In the genomic region with DNA sequence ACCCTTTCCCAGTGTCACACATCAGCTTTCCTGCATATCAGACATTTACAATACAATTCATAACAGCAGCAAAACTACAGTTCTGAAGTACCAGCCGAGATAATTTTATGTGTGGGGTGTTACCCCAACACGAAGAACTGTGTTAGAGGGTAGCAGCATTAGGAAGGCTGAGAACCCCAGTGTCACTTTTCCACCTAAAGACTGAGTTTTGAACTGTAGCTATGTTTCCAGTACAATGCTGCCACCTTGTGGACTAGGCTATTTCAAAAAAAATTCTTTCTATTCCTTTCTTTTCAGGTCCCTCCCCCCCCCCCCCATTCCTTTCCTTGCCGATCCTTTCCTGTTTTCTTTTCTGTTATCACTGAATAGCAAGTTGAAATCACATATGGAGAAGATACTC, we compare ENCODE assay signal across 8 mouse cellular contexts. TPM values are rescaled to one million over a fixed set of nuclear protein-coding genes. Genes with fewer than 3 reads are reported as not detected.
DNase-seq lines count a peak whose midpoint lies in the region; ATAC-seq and TF ChIP-seq lines count a peak whose summit lies in the region.
"Had no signal": no experiment of that assay in that cellular context is flagged by ENCODE, and none has a peak within 500 bp of the region (broad histone marks: within the 10 kb centered on the region; RNA-seq: fewer than 3 reads in every experiment).

No protein-coding gene starts in this region.

- H3K4me2 ChIP-seq in stomach, postnatal 0 days (replicated peaks; ENCODE audit: low read depth), result no peak overlapping the region

- H3K4me3 ChIP-seq in stomach, postnatal 0 days (ENCODE audit: low read depth, low read length), result no peak overlapping the region

- no peak overlapping the region for H3K9ac ChIP-seq in stomach, postnatal 0 days (ENCODE audit: low read length)

- no peaks in the 10 kb centered on the region for H3K36me3 ChIP-seq in stomach, postnatal 0 days (ENCODE audit: control insufficient read depth, insufficient read depth, low read length)

- H3K9me3 ChIP-seq in stomach, postnatal 0 days (ENCODE audit: control insufficient read depth, low read length), result no peaks in the 10 kb centered on the region

- 24% methylated on average over 3 of the region's 3 CpGs for WGBS in stomach, postnatal 0 days

- DNase-seq in kidney, adult 8-10 months, result peak; percentile 14 to 50
- DNase-seq in kidney, adult 18-20 months, result no peak
- peak; percentile 12 to 18 for DNase-seq in B cell, adult 2 months
- DNase-seq in CD8-positive naive resting alpha-beta T cell, adult 2 months (ENCODE audit: low read depth in 2 of 2, low spot score in 2 of 2), result peak; percentile 2 to 18
- DNase-seq in cerebellum, postnatal 14 days, result peak; percentile 48 to 49
- DNase-seq in left cerebral cortex, postnatal 14 days (ENCODE audit: low spot score in 2 of 2), result peak; percentile 39 to 67
- DNase-seq in stomach, postnatal 0 days (ENCODE audit: low spot score), result no peak

- ATAC-seq in stomach, postnatal 0 days (ENCODE audit: low FRiP score, low TSS enrichment), result no peak

- H3K27ac ChIP-seq in stomach, postnatal 0 days (replicated peaks), result no peak overlapping the region

- no peaks in the 10 kb centered on the region for H3K4me1 ChIP-seq in stomach, postnatal 0 days (replicated peaks; ENCODE audit: control insufficient read depth, insufficient read depth)

- peak; percentile 69 for TF ChIP-seq CTCF in stomach, postnatal 0 days (IDR thresholded peaks at IDR 0.05; ENCODE audit: low read depth)

- no peaks in the 10 kb centered on the region for H3K27me3 ChIP-seq in stomach, postnatal 0 days (ENCODE audit: control insufficient read depth, insufficient read depth, low read length)

- no peak for TF ChIP-seq EP300 in stomach, postnatal 0 days (optimal IDR thresholded peaks at IDR 0.05)

- intact Hi-C loops in left cerebral cortex, postnatal 14 days (cut with DNase I), result loop anchor here (2.0 kb wide), 1 partner anchor 262 kb away; no protein-coding TSS in a partner anchor

RNA-seq across cellular contexts. Expression of gene Asb11, which starts 12.4 kb away (rescaled TPM):
- total RNA-seq in left cerebral cortex, postnatal 14 days (2021), result 1 to 10 TPM; 3.8 to 4.0 TPM
- 1.0 and 1.4 TPM in 2 replicates for polyA plus RNA-seq in stomach, postnatal 0 days (2015; fragmentation: Nextera tagmentation; extraction: Ambion mirVana)

RNA-seq across cellular contexts. Expression of gene Piga, which starts 29.6 kb away (rescaled TPM):
- total RNA-seq in left cerebral cortex, postnatal 14 days (2021), result 1 to 10 TPM; 5.1 to 5.5 TPM
- 5.6 TPM in 2 replicates for polyA plus RNA-seq in stomach, postnatal 0 days (2015; fragmentation: Nextera tagmentation; extraction: Ambion mirVana)

RNA-seq across cellular contexts. Expression of gene Asb9, which starts 56.9 kb away (rescaled TPM):
- not detected for total RNA-seq in left cerebral cortex, postnatal 14 days (2021)
- polyA plus RNA-seq in stomach, postnatal 0 days (2015; fragmentation: Nextera tagmentation; extraction: Ambion mirVana), result not detected in 2 replicates
- polyA plus RNA-seq: frontal cortex, adult 2 months had no signal

Comparison
In these comparisons a context has a peak if more than half of its experiments do, and no peak if none do; other contexts are left out.
1. DNase-seq: peak in kidney, adult 8-10 months (2 of 2), B cell, adult 2 months (2 of 2), CD8-positive naive resting alpha-beta T cell, adult 2 months (2 of 2), cerebellum, postnatal 14 days (2 of 2) and left cerebral cortex, postnatal 14 days (2 of 2); none in kidney, adult 18-20 months (single experiment) and stomach, postnatal 0 days (single experiment).